ENCODE assay signal across 11 mouse cellular contexts in the genomic region with DNA sequence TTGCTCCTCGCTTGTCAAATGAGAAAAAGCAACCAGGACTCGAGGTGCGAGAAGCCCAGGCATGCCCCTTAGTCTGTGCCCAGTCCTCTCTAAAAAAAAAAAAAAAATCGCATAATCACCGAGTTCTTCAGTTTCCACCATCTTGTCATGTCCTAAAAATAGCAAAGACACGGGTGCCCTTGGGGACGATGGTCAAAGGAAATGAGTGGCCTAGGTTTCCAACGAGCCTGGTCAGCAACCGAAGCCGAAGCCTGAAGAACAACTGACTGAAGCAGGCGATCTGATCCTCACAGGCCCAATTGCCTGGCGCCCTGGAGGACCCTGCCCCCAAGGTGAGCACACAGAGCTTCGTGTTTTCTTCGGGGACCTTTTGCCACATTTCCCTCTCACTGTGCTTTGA.
DNase-seq lines count a peak whose midpoint lies in the region; ATAC-seq and TF ChIP-seq lines count a peak whose summit lies in the region.
"Had no signal": no experiment of that assay in that cellular context is flagged by ENCODE, and none has a peak within 500 bp of the region (broad histone marks: within the 10 kb centered on the region; RNA-seq: fewer than 3 reads in every experiment).

No protein-coding gene starts in this region.

- peak; percentile 13; the same call in 1 of the 2 replicates for TF ChIP-seq POLR2A in CH12.LX (IDR thresholded peaks at IDR 0.05; ENCODE audit: low read depth, low read length)

- H3K27me3 ChIP-seq in hindbrain, embryonic 11.5 days (ENCODE audit: control insufficient read depth, insufficient read depth, low read length), result no peaks in the 10 kb centered on the region
- H3K27me3 ChIP-seq in hindbrain, embryonic 14.5 days (ENCODE audit: control insufficient read depth, insufficient read depth, low read length), result no peaks in the 10 kb centered on the region
- H3K27me3 ChIP-seq in CH12.LX (replicated peaks), result no peaks in the 10 kb centered on the region
- no peaks in the 10 kb centered on the region for H3K27me3 ChIP-seq in heart, embryonic 16.5 days (ENCODE audit: control insufficient read depth, insufficient read depth, low read length)

- in situ Hi-C loops in CH12.LX (cut with MboI; ENCODE audit: low pct_ligation_motif_present, low pct_unique_long_range_greater_than_20kb, low sequenced_read_pairs), result no loop called here

- peak; percentile 21; the same call in 1 of the 2 replicates for TF ChIP-seq EP300 in CH12.LX (IDR thresholded peaks at IDR 0.05; ENCODE audit: low read length)

- TF ChIP-seq RAD21 in CH12.LX (IDR thresholded peaks at IDR 0.05; ENCODE audit: low read depth, low read length), result no peak

- dilution Hi-C loops in CH12.LX (cut with MboI; ENCODE audit: extremely low pct_ligation_motif_present, extremely low pct_unique_long_range_greater_than_20kb, low sequenced_read_pairs), result no loop called here

- TF ChIP-seq CTCF in CH12.LX (conservative IDR thresholded peaks at IDR 0.05 in 1 of 2, IDR thresholded peaks at IDR 0.05 in 1 of 2; ENCODE audit: low read depth in 2 of 2, low read length in 2 of 2), result no peak

- WGBS in hindbrain, embryonic 11.5 days, result 51% methylated on average over 14 of the region's 14 CpGs
- WGBS in hindbrain, embryonic 14.5 days, result 42% methylated on average over 14 of the region's 14 CpGs
- 30% methylated on average over 14 of the region's 14 CpGs for WGBS in heart, embryonic 16.5 days

- DNase-seq in hindbrain, embryonic 11.5 days (ENCODE audit: low spot score), result peak; percentile 23
- no peak for DNase-seq in hindbrain, embryonic 14.5 days (ENCODE audit: low spot score)
- peak; percentile 45 for DNase-seq in CH12.LX (ENCODE audit: extremely low read depth)
- DNase-seq in frontal cortex, postnatal 36 days (ENCODE audit: low spot score in 2 of 2), result no peak
- DNase-seq in ovary, adult 18-20 months (ENCODE audit: low spot score), result no peak
- no peak for DNase-seq in kidney, postnatal 10 days
- DNase-seq: cerebellum, adult 9-10 months; right cerebral cortex, postnatal 4 days had no signal

- no peak overlapping the region for H3K4me3 ChIP-seq in hindbrain, embryonic 11.5 days (ENCODE audit: low read depth, low read length)
- H3K4me3 ChIP-seq in hindbrain, embryonic 14.5 days (replicated peaks; ENCODE audit: low read length), result no peak overlapping the region
- no peak overlapping the region for H3K4me3 ChIP-seq in CH12.LX (replicated peaks in 1 of 3; ENCODE audit: low read depth in 2 of 3, low read length in 2 of 3, poor library complexity in 1 of 3)
- H3K4me3 ChIP-seq in brown adipose tissue, adult 24 weeks (ENCODE audit: insufficient read depth, low read depth, low read length), result peak overlapping the region; percentile 48
- H3K4me3 ChIP-seq in heart, embryonic 16.5 days (ENCODE audit: low read length), result peak overlapping the region; percentile 46
- H3K4me3 ChIP-seq: forebrain, embryonic 10.5 days had no signal

- H3K79me2 ChIP-seq in CH12.LX (replicated peaks; ENCODE audit: control insufficient read depth, extremely low read depth, insufficient read depth, poor library complexity, severe bottlenecking), result no peaks in the 10 kb centered on the region

- no peak overlapping the region for H3K4me2 ChIP-seq in hindbrain, embryonic 11.5 days (replicated peaks; ENCODE audit: low read depth, low read length)
- no peak overlapping the region for H3K4me2 ChIP-seq in hindbrain, embryonic 14.5 days (replicated peaks)
- peak overlapping the region; percentile 55 for H3K4me2 ChIP-seq in CH12.LX (ENCODE audit: insufficient read depth, low read depth, poor library complexity, severe bottlenecking)
- peak overlapping the region; percentile 69 for H3K4me2 ChIP-seq in heart, embryonic 16.5 days (ENCODE audit: low read depth, low read length)

- ATAC-seq in hindbrain, embryonic 11.5 days (ENCODE audit: low FRiP score), result no peak
- no peak for ATAC-seq in hindbrain, embryonic 14.5 days (ENCODE audit: low FRiP score)
- ATAC-seq in heart, embryonic 16.5 days (replicated peaks; ENCODE audit: extremely low read depth, insufficient read depth, low FRiP score), result no peak

- H3K36me3 ChIP-seq in hindbrain, embryonic 11.5 days (ENCODE audit: control insufficient read depth, insufficient read depth, low read length), result no peaks in the 10 kb centered on the region
- H3K36me3 ChIP-seq in hindbrain, embryonic 14.5 days (replicated peaks; ENCODE audit: control insufficient read depth, insufficient read depth), result no peaks in the 10 kb centered on the region
- H3K36me3 ChIP-seq in CH12.LX (replicated peaks in 1 of 2; ENCODE audit: control insufficient read depth in 1 of 2, insufficient read depth in 1 of 2, low read length in 1 of 2), result no peaks in the 10 kb centered on the region
- no peaks in the 10 kb centered on the region for H3K36me3 ChIP-seq in heart, embryonic 16.5 days (ENCODE audit: control insufficient read depth, insufficient read depth)
- H3K36me3 ChIP-seq: forebrain, embryonic 10.5 days had no signal

- H3K9me3 ChIP-seq in hindbrain, embryonic 11.5 days (ENCODE audit: control insufficient read depth, low read length), result no peaks in the 10 kb centered on the region
- H3K9me3 ChIP-seq in hindbrain, embryonic 14.5 days (ENCODE audit: control insufficient read depth, low read length), result no peaks in the 10 kb centered on the region
- H3K9me3 ChIP-seq in CH12.LX (replicated peaks; ENCODE audit: low read length), result no peaks in the 10 kb centered on the region
- no peaks in the 10 kb centered on the region for H3K9me3 ChIP-seq in heart, embryonic 16.5 days (replicated peaks; ENCODE audit: control insufficient read depth, low read length)
- H3K9me3 ChIP-seq: forebrain, embryonic 10.5 days had no signal

- H3K4me1 ChIP-seq in hindbrain, embryonic 11.5 days (replicated peaks; ENCODE audit: control insufficient read depth, insufficient read depth, low read length), result no peaks in the 10 kb centered on the region
- peaks cover 8% of the 10 kb centered on the region for H3K4me1 ChIP-seq in hindbrain, embryonic 14.5 days (replicated peaks; ENCODE audit: control insufficient read depth, insufficient read depth, low read length)
- peaks cover 0 to 9% of the 10 kb centered on the region in 2 experiments; a peak in 2 of 4 replicates for H3K4me1 ChIP-seq in CH12.LX (ENCODE audit: control insufficient read depth in 1 of 2, insufficient read depth in 2 of 2)
- H3K4me1 ChIP-seq in brown adipose tissue, adult 24 weeks (ENCODE audit: control insufficient read depth, insufficient read depth, insufficient read length, low read length), result no peaks in the 10 kb centered on the region
- peaks cover 7% of the 10 kb centered on the region; the same call in 1 of the 2 replicates for H3K4me1 ChIP-seq in heart, embryonic 16.5 days (ENCODE audit: control insufficient read depth, insufficient read depth, low read length)

- no peak overlapping the region for H3K9ac ChIP-seq in hindbrain, embryonic 11.5 days (ENCODE audit: low read depth, low read length)
- no peak overlapping the region for H3K9ac ChIP-seq in hindbrain, embryonic 14.5 days
- H3K9ac ChIP-seq in CH12.LX (ENCODE audit: insufficient read depth, low read depth), result no peak overlapping the region
- H3K9ac ChIP-seq in heart, embryonic 16.5 days (ENCODE audit: low read length), result peak overlapping the region; percentile 53

- H3K27ac ChIP-seq in hindbrain, embryonic 11.5 days (ENCODE audit: low read depth, low read length), result no peak overlapping the region
- no peak overlapping the region for H3K27ac ChIP-seq in hindbrain, embryonic 14.5 days
- H3K27ac ChIP-seq in CH12.LX (ENCODE audit: insufficient read depth, low read depth), result peak overlapping the region; percentile 48
- no peak overlapping the region for H3K27ac ChIP-seq in brown adipose tissue, adult 24 weeks (replicated peaks; ENCODE audit: low read depth, low read length)
- no peak overlapping the region for H3K27ac ChIP-seq in heart, embryonic 16.5 days (ENCODE audit: low read length)
- H3K27ac ChIP-seq: forebrain, embryonic 10.5 days had no signal

TF ChIP-seq in CH12.LX, 34 proteins besides CTCF, POLR2A, EP300 and RAD21 (continues in another document):
- no peak for TF ChIP-seq JUND (conservative IDR thresholded peaks at IDR 0.05; ENCODE audit: low read depth, low read length)
- TF ChIP-seq USF2 (conservative IDR thresholded peaks at IDR 0.05; ENCODE audit: low read depth, low read length), result no peak
- TF ChIP-seq ETS1 (conservative IDR thresholded peaks at IDR 0.05; ENCODE audit: low read depth, low read length), result peak; percentile 38; the same call in 1 of the 2 replicates
- TF ChIP-seq RCOR1 (conservative IDR thresholded peaks at IDR 0.05; ENCODE audit: low read depth, low read length), result no peak
- TF ChIP-seq ZMIZ1 (IDR thresholded peaks at IDR 0.05; ENCODE audit: low read depth, low read length), result no peak
- peak; percentile 39; the same call in 1 of the 2 replicates for TF ChIP-seq MYC (IDR thresholded peaks at IDR 0.05; ENCODE audit: low read depth, low read length)
- TF ChIP-seq TBP (conservative IDR thresholded peaks at IDR 0.05; ENCODE audit: low read depth, low read length), result no peak
- TF ChIP-seq PAX5 (IDR thresholded peaks at IDR 0.05; ENCODE audit: low read length), result no peak
- no peak for TF ChIP-seq ZKSCAN1 (IDR thresholded peaks at IDR 0.05; ENCODE audit: borderline replicate concordance, low read depth, low read length)
- no peak for TF ChIP-seq SMC3 (IDR thresholded peaks at IDR 0.05; ENCODE audit: low read depth, low read length)
- TF ChIP-seq CHD1 (IDR thresholded peaks at IDR 0.05; ENCODE audit: low read depth, low read length), result no peak
- peak; percentile 56 for TF ChIP-seq BHLHE40 (IDR thresholded peaks at IDR 0.05; ENCODE audit: low read depth, low read length)
- no peak for TF ChIP-seq MAZ (IDR thresholded peaks at IDR 0.05; ENCODE audit: low read depth, low read length)
- TF ChIP-seq MXI1 (IDR thresholded peaks at IDR 0.05; ENCODE audit: low read depth, low read length), result no peak
- TF ChIP-seq ZNF384 (IDR thresholded peaks at IDR 0.05; ENCODE audit: low read depth, low read length), result peak; percentile 94
- no peak for TF ChIP-seq IRF4 (IDR thresholded peaks at IDR 0.05; ENCODE audit: low read depth, low read length)
- TF ChIP-seq UBTF (IDR thresholded peaks at IDR 0.05; ENCODE audit: low read depth, low read length), result no peak
- TF ChIP-seq ELF1 (IDR thresholded peaks at IDR 0.05; ENCODE audit: low read depth, low read length), result 0 out of 2 replicates have a peak, but pooled peaks have one; percentile 5
- TF ChIP-seq CHD2 (IDR thresholded peaks at IDR 0.05; ENCODE audit: low read length), result 0 out of 2 replicates have a peak, but pooled peaks have one; percentile 17
- no peak; the same call in 1 of the 2 replicates for TF ChIP-seq HCFC1 (IDR thresholded peaks at IDR 0.05; ENCODE audit: low read depth, low read length)
- TF ChIP-seq TCF12 (IDR thresholded peaks at IDR 0.05; ENCODE audit: low read depth, low read length), result no peak
- TF ChIP-seq JUN (IDR thresholded peaks at IDR 0.05; ENCODE audit: insufficient read depth, low read depth, low read length), result peak; percentile 43; the same call in 1 of the 2 replicates
- TF ChIP-seq SIN3A (IDR thresholded peaks at IDR 0.05; ENCODE audit: low read length), result no peak
- peak; percentile 97 for TF ChIP-seq MEF2A (IDR thresholded peaks at IDR 0.05; ENCODE audit: borderline replicate concordance, low read depth, low read length)

Comparison
In these comparisons a context has a peak if more than half of its experiments do, and no peak if none do; other contexts are left out.
1. DNase-seq: peak in hindbrain, embryonic 11.5 days (single experiment) and CH12.LX (single experiment); none in hindbrain, embryonic 14.5 days (single experiment), frontal cortex, postnatal 36 days (0 of 2), ovary, adult 18-20 months (single experiment) and kidney, postnatal 10 days (single experiment).
2. H3K4me2 ChIP-seq: peak in CH12.LX (single experiment) and heart, embryonic 16.5 days (single experiment); none in hindbrain, embryonic 11.5 days (single experiment) and hindbrain, embryonic 14.5 days (single experiment).
3. H3K4me3 ChIP-seq: peak in brown adipose tissue, adult 24 weeks (single experiment) and heart, embryonic 16.5 days (single experiment); none in hindbrain, embryonic 11.5 days (single experiment), hindbrain, embryonic 14.5 days (single experiment) and CH12.LX (0 of 3).